Mouse (Mus musculus): ENCODE measurements around the gene Dab2ip. TPM values are rescaled to one million over a fixed set of nuclear protein-coding genes. Genes with fewer than 3 reads are reported as not detected.

The Dab2ip gene
- polyA plus RNA-seq, 1 experiment, result 73.9 TPM

DNA sequence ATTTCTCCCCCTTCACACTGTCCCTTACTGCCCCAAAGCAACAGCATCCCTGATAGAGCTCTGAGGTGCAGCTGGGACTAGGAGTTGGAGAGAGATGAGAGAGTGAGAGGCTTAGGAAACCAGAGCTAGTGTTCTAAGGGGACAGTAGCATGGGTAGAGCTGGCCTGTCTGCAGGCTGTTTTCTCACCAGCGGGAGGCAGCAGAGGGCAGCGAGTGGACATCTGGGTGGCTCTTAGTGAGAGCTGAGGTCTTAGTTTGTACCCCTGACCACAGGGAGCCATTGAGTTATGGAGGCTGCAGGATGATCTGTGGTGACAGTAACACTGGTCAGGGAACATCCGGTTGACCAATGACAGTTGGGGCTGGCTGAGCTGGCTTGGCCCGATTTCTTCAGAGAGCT, 91.6 kb downstream of the Dab2ip start:
- peak in 1 of 2 experiments; percentile 91 for DNase-seq (ENCODE audit: extremely low spot score in 1 of 2, low spot score in 1 of 2)

DNA sequence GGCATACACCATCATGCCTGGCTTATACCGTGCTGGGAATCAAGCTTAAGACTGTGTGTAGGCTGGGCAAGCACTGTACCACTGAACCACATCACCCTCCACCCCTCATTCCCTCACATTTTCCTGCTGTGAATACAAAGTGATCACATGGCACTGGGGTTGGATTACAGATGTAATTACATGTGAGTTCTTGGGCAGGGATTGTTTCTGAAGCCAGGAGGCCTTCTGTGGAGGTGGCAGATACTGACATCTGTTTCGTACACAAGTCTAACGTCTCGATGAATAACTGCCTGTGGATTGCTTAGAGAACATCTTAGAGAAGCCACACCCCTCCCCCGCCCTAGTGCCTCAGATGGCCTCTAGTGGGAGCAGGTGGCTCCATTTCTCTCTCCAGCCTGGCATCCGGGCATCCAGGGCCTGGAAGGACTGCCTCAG, 93.2 kb downstream of the Dab2ip start:
- DNase-seq (ENCODE audit: extremely low spot score in 1 of 2, low spot score in 1 of 2), result peak in 1 of 2 experiments; percentile 62

DNA sequence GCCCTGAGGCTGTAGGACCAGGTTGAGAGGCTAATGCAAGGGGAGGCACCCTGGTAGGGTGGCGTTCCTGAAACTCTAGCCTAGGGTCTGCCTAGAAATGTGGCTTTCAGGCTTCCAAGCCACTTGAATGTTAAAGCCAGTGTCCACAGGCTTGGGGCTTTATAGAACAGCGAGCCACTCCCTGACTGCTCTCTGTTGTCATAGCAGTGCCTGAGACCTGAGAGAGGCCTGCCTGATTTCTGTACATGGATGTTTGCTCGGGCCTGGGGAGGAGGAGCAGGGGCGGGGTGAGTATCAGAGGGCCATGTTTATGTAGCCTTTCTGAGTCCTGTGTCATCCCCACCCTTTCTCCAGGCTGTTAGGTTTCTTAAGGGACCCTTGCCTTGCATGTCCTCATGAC, 94.9 kb downstream of the Dab2ip start:
- DNase-seq (ENCODE audit: extremely low spot score in 1 of 2, low spot score in 1 of 2), result no peak

- DNase-seq (ENCODE audit: extremely low spot score in 1 of 2, low spot score in 1 of 2), result no peak
These were observed 96.7 kb downstream of the Dab2ip start for GRCm38 (mm10) chr2:35654795-35655194.

- no peak for DNase-seq (ENCODE audit: extremely low spot score in 1 of 2, low spot score in 1 of 2)
These were observed 97.9 kb downstream of the Dab2ip start for GRCm38 (mm10) chr2:35655996-35656395.

DNA sequence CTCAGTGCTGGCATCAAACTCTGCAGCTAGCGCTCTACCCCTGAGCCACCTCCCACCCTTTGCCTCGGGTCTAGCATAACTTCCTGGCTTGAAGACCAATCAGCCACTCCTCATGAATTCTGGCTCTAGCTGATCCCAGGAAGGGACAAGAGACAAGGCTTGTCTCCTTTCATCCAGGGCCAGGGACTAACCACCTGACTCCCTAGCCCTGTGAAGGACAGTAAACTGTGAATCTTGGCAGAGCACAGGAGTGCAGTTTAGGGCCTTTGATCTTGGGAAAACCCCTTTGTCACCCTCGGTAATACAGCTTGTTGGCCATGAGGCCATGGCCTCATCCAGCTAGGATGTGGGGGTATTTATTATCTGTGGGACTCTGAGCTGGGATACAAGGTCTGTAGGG, 100.2 kb downstream of the Dab2ip start:
- DNase-seq (ENCODE audit: extremely low spot score in 1 of 2, low spot score in 1 of 2), result no peak

DNA sequence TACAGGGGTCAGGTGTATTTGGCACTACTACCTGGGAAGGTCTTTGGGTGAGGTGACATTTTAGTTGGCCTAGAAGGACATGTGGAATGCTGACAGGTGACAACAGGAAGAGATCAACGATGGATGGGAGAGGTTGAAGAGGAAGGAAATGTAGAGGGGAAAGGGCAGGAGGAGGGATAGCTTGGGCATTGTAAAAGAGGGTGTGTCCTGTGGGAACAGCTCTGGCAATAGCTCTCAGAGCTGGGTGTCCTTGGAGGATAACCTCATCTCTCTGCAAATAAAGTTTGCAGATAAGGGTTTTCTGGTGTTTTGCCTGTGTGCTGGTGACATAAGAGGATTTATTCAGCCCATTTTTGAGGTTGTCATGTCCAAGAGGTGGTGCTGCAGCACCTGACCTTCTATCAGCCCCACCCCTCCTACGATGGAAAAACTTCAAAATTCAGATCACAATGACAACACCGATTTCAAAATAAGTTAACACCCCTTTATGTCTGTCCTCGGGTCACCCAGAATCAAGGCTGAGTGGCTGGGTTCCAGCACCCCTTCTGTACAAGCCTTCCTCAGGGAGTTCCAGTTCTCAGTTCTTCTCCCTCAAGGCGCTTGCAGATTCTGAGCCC, 101.6 kb downstream of the Dab2ip start:
- DNase-seq (ENCODE audit: extremely low spot score in 1 of 2, low spot score in 1 of 2), result no peak

GRCm38 (mm10) chr2:35660953-35661374, 102.9 kb downstream of the Dab2ip start:
- peak in 1 of 2 experiments; percentile 70 for DNase-seq (ENCODE audit: extremely low spot score in 1 of 2, low spot score in 1 of 2)

DNA sequence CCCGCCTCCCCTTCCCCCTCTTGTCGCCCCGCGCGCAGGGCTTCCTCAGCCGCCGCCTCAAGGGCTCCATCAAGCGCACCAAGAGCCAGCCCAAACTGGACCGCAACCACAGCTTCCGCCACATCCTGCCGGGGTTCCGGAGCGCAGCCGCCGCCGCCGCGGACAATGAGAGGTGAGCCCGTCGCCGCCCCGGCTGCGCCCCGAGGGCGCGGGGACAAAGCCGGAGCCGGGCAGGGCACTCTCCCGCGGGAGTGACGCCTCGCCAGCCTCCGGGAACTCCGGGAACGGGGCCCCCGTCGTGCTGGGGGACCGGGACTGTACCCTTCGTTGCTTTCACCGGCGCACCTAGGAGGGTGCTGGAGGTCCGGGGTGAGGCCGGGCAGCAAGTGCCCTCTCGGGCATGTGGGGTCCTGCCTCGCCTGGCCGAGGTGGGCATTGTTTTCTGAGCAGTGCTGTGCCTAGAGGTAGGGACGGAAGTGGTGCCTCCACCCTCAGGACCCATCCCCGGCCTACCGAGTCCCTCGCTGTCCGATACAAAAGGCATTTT, 103.5 kb downstream of the Dab2ip start:
- peak in 1 of 2 experiments; percentile 35 for DNase-seq (ENCODE audit: extremely low spot score in 1 of 2, low spot score in 1 of 2)

DNA sequence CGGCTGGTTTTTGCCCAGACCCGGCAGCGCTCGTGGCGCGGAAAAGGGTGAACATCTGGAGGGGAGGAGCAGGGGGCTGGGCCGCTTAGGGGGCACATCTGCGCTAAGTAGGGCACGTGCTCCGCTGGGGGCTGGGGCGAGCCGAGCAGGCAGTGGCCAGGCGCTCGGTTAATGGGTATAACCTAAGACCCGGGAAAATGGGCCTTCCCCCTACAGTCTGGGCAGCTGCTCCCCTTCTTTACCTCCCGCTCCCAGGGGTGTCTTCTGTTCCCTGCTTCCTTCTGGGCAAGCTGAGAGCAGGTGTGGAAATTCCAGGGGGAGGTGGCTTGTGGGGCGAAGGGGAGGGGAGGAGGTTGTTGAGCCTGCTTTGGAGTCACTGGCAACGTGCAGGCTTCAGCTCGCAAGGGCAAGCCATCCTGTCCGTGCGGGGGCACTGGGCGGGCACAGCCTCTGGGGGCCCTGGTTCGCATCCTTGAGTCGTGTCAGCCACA, 104.0 kb downstream of the Dab2ip start:
- peak in 1 of 2 experiments; percentile 42 for DNase-seq (ENCODE audit: extremely low spot score in 1 of 2, low spot score in 1 of 2)

- no peak for DNase-seq (ENCODE audit: extremely low spot score in 1 of 2, low spot score in 1 of 2)
These were observed 104.9 kb downstream of the Dab2ip start for GRCm38 (mm10) chr2:35662738-35663550.

DNA sequence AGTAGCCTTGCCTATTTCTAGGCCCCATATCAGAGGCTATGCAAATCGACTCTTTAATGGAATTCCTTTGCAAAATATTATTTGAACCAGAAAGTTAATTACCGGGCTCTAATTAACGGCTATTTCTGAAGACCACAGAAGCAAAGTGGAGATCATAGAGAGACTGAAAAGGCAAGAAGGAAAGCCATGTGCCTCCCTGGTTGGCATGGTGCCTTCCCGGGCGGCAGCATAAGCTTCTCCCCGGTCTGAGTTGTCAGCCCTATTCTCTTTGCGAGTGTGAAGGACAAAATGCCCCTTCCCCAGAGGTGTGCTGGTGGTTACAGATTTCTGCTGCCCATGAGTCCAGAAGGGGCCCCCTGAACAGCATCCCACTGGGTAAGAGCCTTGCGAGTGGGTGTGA, 109.7 kb downstream of the Dab2ip start:
- DNase-seq (ENCODE audit: extremely low spot score in 1 of 2, low spot score in 1 of 2), result no peak

DNA sequence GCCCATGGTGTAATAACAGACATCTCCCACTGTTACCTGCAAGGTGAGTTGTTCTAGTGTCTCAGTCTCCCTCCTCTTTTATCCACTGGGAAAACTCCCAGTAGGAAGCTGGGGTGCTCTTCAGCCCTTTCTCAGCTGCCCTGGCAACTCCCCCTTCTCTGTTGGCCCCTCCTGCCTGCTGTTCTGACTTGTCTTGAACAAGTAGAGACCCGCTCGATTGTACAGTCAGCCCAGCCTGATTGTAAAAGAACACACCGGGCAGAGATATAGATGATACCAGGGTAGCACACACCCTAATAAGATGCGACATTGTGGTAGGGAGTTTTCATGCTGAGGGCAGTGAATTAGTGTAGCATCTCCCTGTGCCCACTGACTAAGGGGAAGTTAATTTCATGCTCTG, 111.2 kb downstream of the Dab2ip start:
- DNase-seq (ENCODE audit: extremely low spot score in 1 of 2, low spot score in 1 of 2), result no peak

DNA sequence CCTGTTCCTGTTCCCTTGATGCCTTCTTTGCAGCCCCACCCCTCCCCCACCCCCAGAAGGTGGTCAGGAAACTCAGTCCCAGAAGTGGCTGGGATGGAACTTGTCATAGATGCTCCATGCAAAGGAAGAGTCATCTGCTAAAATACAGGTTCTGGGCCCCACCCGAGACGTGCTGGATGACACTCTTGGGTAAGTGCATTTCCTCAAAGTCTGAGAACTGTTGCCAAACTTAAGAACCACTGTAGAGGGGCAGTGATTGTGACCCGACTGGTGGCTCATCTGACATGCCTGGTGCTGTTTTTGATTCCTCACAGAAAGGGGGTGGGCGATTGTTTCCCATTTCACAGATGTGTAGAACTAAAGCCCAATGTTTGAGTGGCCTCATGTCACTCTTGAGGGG, 111.7 kb downstream of the Dab2ip start:
- no peak for DNase-seq (ENCODE audit: extremely low spot score in 1 of 2, low spot score in 1 of 2)

DNA sequence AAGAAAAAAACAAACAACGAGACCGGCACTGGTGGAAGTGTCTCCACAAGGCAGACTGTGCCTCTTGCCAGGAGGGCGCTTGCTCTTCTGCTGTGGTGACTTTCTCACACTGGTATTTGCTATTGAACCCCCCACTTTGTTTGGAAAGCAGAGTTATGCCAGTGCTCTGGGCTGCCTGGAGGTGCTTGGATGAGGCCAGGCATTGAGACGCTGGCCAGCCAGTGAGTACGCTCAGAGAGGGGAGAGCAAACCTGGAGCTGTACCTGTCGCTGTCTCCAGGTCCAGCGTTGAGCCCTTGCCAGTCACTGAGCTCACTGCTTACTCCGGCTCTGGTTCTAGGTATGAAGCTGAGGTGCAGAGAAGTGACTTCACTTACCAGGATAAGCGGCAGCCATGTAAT, 112.2 kb downstream of the Dab2ip start:
- DNase-seq (ENCODE audit: extremely low spot score in 1 of 2, low spot score in 1 of 2), result no peak

GRCm38 (mm10) chr2:35671980-35672910, 114.2 kb downstream of the Dab2ip start:
- no peak for DNase-seq (ENCODE audit: extremely low spot score in 1 of 2, low spot score in 1 of 2)

DNA sequence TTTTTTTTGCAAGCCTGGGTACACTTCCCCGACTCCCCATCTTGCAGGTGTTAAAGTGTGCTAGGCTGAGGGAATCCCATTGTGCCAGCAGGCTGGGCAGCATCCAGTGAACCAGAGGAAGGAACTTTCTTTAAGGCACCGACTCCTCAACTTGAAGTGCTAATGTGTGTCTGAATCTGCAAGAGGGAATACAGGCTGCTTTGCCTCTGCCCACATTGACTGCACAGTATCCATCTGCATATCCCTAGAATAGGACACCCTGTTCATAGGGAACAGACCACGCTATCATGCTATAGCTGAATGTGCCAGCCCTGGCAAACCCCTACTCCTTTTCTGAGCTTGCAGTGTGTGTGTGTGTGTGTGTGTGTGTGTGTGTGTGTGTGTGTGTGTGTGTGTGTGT, 115.1 kb downstream of the Dab2ip start:
- DNase-seq (ENCODE audit: extremely low spot score in 1 of 2, low spot score in 1 of 2), result peak in 1 of 2 experiments; percentile 62

- no peak for DNase-seq (ENCODE audit: extremely low spot score in 1 of 2, low spot score in 1 of 2)
These were observed 115.9 kb downstream of the Dab2ip start for GRCm38 (mm10) chr2:35673986-35674385.

- no peak for DNase-seq (ENCODE audit: extremely low spot score in 1 of 2, low spot score in 1 of 2)
These were observed 116.4 kb downstream of the Dab2ip start for GRCm38 (mm10) chr2:35674431-35674830.

DNA sequence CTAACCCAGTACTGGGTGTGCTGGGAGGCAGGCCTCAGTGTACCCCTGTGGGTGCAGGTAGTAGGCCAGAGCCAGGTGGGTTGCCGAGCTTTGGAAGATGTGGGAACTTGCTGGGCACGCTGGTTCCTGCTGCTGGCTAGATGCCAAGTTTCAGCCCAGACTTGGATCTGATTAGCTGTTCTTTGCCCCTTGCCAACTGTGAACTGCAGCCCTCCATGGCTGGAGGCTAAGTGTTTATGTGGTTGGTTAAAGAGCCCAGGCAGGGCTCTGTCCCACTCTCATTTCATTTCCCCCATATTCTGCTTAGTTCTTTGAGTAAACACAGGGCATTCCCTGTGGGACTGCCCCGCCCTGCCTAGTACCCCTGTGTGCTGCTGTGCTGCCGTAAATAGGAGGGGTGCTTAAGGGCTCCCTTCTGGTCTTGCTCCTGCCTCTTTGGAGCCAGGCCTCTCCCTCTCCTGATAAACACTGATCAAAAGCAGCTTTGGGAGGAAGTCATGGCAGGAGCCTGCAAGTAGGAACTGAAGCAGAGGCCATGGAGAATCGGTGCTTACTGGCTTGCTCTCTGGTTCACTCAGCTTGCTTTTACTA, 118.1 kb downstream of the Dab2ip start:
- DNase-seq (ENCODE audit: extremely low spot score in 1 of 2, low spot score in 1 of 2), result no peak

Data from frontal cortex, adult 2 months (tissue).